Mouse (Mus musculus) left cerebral cortex, postnatal 4 days (tissue): ENCODE measurements around the gene Mreg. TPM values are rescaled to one million over a fixed set of nuclear protein-coding genes. Genes with fewer than 3 reads are reported as not detected.
A peak's percentile ranks its signal among the peaks of the same experiment; 100 is the strongest.
"Not testable (repeated sequence)": the region's sequence is repeated elsewhere in the genome, so short reads cannot be mapped to it uniquely, and the experiment has no call there.

ENCODE experiments used
- DNase-seq: peaks from one replicate; pipeline ENCODE4 v3.0.0-alpha.2; 2022
- intact Hi-C: fragments of 180-260 bp; cut with DNase I; formaldehyde crosslinking; loops from one replicate; pipeline ENCODE4 v1.15.1; 2025
- total RNA-seq, 2 experiments: library from RNA; stranded (reverse); gene quantifications; 2 replicates each; pipeline ENCODE4 v1.2.3; 2021

The Mreg gene
- total RNA-seq, 2 experiments from 2014 or later: 1.1 to 1.6 TPM

DNA sequence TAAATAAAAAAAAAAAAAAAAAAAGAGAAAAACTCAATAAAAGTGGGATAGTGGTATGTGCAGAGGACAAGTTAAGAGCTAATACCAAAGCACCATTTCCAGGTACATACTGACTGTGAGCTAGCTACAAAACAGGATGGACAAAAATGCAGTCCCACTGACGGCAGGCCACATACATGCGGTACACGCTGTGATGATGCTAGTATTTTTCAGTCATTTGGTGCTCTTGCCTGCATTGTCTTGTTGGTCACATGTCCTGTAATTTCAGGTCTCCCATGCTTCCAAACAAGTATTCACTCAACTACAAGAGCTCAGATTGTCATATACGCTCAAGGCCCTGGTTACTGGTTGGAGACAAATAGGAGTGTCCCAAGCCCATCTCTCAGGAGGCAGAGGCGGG is 15.4 kb upstream of the Mreg start:
- intact Hi-C loops: no loop called here
- no peak for DNase-seq

DNA sequence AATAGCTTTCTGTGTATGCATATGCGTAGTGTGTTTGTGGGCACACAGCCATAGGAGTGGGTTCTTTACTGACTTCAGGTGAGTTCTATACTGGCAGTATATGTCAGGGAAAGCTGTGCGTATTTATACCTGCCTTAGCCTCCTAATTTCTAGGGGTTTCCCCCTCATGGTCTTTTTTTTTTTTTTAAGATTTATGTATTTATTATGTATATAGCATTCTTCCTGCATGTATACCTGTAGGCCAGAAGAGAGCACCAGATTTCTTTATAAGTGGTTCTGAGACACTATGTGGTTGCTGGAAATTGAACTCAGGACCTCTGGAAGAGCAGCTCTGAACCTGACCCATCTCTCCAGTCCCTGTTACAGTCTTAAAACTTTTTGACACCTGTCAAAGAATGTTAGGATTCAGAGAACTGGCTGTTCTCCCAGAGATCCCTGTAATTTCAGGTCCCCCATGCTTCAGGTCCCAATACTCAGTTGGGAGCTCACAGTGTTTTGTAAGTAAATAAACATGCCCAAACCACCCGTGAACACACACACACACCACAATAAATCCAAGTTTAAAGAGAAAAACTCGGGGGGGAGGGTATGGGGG is 14.9 kb upstream of the Mreg start:
- no peak for DNase-seq
- intact Hi-C loops: no loop called here

GRCm38 (mm10) chr1:72226172-72226886 is 14.2 kb upstream of the Mreg start:
- peak; percentile 41 for DNase-seq
- intact Hi-C loops: no loop called here

DNA sequence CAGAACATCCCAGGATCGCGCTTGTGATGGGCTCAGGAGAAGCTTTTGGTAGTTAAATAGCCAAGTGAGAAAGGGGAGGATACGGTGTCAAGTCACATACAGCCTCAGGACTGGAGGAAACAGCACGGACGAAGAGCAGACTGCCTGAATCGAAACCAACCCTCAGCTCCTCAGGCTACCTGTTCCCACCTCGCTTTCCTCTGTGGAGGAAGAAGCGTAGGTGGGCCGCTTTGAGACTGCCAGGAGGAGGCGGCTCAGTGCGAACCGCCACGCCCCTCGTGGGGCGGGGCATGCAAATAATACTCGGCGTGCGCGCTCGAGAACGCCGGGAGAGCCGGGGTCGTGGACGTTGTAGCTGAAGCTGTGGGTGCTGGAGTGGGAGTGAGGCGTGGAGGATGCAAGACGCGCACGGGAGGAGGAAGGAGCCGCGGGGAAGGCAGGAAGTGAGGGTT is 13.6 kb upstream of the Mreg start:
- DNase-seq: peak; percentile 79
- intact Hi-C loops: not testable (repeated sequence)

- intact Hi-C loops: no loop called here
- DNase-seq: no peak
Measured at GRCm38 (mm10) chr1:72225054-72225718, 13.1 kb upstream of the Mreg start.

GRCm38 (mm10) chr1:72220008-72220407 is 7.9 kb upstream of the Mreg start:
- intact Hi-C loops: no loop called here
- peak; percentile 43 for DNase-seq

GRCm38 (mm10) chr1:72219116-72219515 is 7.0 kb upstream of the Mreg start:
- no peak for DNase-seq
- intact Hi-C loops: no loop called here

DNA sequence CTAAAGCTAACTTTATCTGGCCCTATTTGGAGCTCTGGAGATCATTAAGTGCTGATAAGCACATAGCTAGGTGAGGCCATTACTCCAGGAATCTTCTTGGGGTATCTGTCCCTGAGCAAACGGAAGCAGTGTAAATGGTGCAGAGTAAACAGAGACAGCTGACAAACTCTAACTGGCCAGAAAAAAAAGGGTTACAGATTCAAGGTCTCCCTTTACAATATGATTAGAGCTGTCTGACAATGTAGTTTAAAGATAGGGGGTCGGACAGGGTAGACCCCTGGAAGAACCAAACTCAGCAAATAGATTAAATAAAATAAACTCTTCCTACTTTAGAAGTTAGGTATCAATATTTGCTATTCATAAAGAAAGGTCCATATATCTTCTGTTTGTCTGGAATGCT is 6.5 kb upstream of the Mreg start:
- no peak for DNase-seq
- intact Hi-C loops: no loop called here

GRCm38 (mm10) chr1:72216761-72217160 is 4.7 kb upstream of the Mreg start:
- DNase-seq: no peak
- intact Hi-C loops: no loop called here

DNA sequence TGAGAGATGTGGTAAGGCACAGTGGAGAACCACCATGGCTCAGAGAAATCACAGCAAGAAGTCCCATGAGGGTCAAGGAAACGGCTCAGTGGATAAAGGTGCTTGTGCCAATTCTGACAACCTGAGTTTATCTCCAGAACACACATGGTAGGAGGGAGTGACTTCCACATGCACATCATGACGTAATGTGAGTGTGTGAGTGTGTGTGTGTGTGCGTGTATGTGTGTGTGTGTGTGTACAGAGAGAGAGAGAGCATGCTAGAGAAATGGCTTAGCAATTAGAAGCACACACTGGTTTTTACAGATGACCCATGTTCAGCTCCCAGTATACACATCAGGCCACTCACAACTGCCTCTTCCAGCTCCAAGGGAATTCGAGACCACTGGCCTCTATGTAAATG is 3.1 kb upstream of the Mreg start:
- DNase-seq: no peak

DNA sequence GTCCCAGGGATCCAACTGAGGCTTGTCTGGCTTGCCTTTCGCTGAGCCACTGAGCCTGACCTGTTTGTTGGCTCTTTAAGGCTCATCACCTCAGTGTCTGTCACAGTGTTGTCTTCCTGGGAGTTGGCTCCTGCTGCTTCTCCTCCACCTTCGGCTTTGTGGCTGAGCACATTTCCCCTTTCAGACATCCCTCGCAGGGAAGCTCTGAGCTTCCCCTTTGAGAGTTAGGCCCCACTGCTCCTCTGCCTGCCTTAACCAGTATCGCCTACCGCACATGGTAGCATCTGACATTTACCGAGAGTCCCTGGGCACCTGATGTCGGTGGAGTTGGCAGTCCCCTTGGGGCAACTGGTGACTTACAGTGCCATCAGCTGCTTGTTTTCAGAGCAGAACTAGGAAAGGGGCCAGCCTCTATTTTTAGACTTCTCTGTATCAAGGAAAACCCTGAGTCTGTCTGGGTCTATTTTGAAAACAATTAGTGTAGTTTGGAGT is 2.4 kb upstream of the Mreg start:
- no peak for DNase-seq

More for the DNA sequence above, 3.1 kb upstream of the Mreg start:
- intact Hi-C loops: no loop called here

DNA sequence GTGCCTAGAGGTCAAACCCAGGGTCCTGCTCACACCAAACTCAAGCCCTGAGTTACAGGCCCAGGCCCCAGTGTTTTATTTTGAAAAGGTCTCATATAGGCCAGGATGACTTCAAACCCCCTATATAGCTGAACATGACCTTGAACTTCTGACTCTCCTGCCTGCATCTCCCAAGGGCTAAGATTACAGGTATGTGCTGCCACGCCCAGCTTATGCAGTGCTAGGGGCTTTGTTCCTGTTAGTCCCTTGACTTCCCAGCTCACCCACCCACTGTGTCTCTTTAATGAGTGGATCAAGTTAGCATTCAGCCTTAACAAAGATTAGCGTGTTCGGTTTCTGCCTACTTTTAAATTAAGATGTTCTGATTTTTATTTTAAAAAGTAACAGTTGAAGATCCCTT is 1.8 kb upstream of the Mreg start:
- intact Hi-C loops: no loop called here
- DNase-seq: no peak

More for the DNA sequence above, 2.4 kb upstream of the Mreg start:
- intact Hi-C loops: no loop called here

GRCm38 (mm10) chr1:72210803-72211679 is 1.1 kb downstream of the Mreg start:
- DNase-seq: no peak
- intact Hi-C loops: no loop called here

- intact Hi-C loops: no loop called here
- DNase-seq: no peak
Measured at GRCm38 (mm10) chr1:72208095-72208494, 4.0 kb downstream of the Mreg start.

- no peak for DNase-seq
- intact Hi-C loops: no loop called here
Measured at GRCm38 (mm10) chr1:72205113-72205512, 7.0 kb downstream of the Mreg start.

- intact Hi-C loops: no loop called here
- DNase-seq: no peak
Measured at GRCm38 (mm10) chr1:72203204-72203603, 8.9 kb downstream of the Mreg start.

DNA sequence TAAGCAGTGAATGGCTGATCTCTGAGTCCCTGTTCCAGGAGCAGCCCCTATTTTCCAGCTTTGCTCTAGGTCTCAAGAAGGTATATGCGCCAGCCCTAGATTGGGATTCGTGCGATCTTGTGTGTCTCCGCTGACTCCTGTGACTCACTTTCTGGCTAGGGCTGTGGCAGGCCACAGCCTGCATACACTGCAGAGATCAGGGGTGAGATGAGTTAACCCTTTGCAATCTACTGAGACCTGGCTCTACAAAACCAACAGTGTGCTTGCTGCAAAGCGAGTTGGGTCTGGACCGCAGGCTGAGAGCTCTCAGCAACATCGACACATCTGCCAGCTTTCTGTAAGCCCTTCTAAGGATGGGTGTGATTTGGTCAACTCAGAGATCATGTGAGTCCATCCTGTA is 9.4 kb downstream of the Mreg start:
- intact Hi-C loops: no loop called here
- no peak for DNase-seq

GRCm38 (mm10) chr1:72202068-72202467 is 10.0 kb downstream of the Mreg start:
- intact Hi-C loops: no loop called here
- no peak for DNase-seq

- no peak for DNase-seq
- intact Hi-C loops: no loop called here
Measured at GRCm38 (mm10) chr1:72201126-72201525, 11.0 kb downstream of the Mreg start.

- intact Hi-C loops: no loop called here
Measured at GRCm38 (mm10) chr1:72198142-72198806, 13.8 kb downstream of the Mreg start.

More at GRCm38 (mm10) chr1:72198142-72198806, 13.8 kb downstream of the Mreg start:
- DNase-seq: no peak
